Mouse (Mus musculus) layer of hippocampus, postnatal 36 days (tissue): ENCODE data around the gene Smg6. TPM values are rescaled to one million over a fixed set of nuclear protein-coding genes. Genes with fewer than 3 reads are reported as not detected.

Source experiments
- DNase-seq, 2 experiments: peaks; one replicate each; pipeline ENCODE4 v3.0.0; 2022
- total RNA-seq, 2 experiments: library from RNA; stranded (reverse); gene quantifications; 2 replicates each; pipeline ENCODE4 v1.2.3; 2021

Gene Smg6
- total RNA-seq, 2 experiments from 2014 or later, result 33.7 to 34.4 TPM

DNA sequence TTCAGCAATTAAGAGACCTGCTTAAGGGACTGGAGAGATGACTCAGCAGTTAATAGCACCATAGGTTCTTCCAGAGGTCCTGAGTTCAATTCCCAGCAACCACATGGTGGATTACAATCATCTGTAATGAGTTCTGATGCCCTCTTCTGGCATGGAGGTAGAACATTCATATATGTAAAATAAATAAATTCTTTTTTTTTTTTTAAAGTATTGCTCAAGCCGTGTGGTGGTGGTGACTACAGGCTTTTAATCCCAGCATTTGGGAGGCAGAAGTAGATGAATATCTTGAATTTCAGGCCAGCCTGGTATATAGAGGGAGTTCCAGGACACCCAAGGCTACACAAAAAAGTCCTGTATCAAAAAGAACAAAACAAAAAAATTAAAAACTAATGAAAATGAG, 224.7 kb downstream of the Smg6 start:
- no peak for DNase-seq

DNA sequence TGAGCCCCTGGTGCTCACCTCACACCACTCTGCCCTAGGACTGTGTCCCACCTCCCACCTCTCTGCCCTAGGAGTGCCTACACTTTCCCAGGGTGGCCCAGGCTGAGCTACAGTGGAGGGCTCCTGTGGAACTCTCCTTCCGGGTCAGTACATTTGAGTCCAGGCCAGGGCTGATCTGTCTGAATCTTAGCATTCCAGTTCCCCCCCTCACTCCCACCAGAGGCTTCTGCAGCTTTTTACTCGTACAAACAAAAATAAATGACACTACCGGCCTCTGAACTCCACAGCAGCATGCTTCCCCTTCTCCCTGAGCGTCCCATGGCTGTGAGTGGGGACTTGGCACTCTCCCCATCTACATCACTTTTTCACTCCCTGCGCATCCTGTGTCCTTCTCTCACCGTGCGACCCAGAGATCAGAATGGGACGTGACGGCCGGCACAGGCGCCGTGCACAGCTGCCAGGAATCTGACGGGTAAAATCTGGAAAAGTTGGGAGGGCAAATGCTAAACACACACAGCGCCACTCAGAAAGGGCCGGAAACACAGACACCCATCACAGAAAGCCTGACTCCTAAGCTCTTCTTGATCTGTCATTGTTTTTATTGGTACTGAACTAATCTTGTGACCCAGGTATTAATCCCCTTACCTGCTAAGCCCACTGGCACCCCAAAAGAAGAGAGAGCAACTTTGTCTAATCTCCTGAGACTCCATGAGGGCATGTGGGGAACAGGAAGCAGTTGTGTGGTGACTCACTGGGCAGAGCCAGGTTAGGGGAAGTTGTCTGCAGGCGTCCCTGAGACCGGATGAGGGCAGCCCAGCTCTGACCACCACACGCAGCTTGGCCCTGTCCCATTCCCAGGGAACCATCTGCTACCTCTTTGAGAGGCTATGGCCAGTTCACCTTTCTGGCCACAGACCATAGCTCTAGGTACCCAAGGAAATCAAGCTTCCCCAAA, 227.3 kb downstream of the Smg6 start:
- DNase-seq, result no peak

DNA sequence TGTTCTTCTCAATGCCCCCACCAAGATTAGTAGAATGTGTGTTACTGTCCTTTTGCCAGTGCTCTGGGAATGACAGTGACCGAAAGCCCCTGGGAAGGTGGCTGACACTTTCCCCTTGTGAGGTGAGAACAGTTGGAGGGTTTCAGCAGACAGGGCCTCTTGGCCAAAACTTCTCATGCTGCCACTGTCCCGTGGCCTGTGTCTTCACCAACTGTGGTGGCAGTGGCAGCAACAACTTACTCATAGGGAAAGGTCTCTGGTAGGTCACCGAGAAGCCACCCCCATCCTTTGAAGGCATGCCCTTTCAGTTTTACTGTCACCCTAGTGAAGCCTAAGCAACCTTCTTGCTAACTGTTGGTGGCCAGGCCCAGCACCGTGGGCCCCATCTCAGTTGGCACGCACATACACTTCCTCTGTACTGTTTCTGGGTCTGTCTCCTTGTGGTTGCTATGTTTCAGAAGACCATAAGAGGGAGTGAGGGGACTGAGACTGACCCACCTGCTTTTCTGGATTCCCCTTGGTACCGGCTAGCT, 228.5 kb downstream of the Smg6 start:
- DNase-seq, result no peak

DNA sequence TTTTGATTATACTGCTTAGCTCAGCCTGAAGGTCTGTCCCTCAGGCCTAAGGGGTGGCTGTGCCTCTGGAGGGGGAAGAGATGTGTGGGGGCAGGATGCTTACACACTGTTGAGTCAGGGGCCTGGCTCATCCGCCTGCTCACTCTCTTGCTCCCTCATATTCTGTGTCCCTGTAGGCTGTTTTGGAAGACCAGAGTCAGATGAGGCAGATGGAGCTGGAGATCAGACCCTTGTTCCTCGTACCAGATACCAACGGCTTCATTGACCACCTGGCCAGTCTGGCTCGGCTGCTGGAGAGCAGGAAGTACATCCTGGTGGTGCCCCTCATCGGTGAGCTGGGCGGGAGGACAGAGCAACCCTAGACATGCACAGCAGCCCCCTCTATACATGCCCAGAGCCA, 230.4 kb downstream of the Smg6 start:
- no peak for DNase-seq

DNA sequence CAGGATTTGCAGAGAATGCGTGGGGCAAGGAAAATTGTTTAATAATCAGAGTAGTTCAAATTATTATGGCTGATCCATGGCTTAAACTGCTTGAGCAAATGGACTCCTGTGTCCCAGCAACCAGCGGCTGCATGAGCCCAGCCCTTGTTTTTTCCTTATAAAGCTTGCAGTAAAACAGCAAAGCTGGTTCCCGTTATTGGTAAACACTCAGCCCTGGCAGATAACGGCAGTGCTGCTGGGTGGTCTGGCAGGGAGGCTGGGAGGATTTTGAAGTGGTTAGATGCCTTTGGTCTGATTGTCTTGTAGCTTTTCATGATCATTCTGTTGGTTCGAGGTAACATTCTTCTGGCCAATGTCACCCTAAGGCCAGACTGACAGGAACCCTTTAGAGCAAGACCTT, 230.8 kb downstream of the Smg6 start:
- DNase-seq, result no peak

DNA sequence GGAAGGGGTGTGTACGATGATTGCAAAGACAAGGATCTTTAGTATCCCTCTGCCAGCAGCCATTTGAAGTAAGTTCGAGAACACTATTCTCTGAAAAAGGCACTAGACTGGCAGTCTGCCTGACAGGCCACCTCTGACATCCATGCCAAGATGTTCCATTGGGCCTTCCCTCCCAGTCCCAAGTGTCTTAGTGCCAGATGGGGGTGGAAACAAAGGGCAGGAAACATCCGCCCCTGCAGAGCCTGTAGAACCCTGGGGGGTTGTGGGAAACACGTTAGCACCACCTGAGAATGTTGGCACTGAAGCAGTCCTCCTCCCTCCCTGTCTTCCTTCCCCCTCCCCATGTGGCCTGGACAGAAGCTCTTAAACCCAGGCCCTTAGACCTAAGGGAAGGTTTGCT, 231.4 kb downstream of the Smg6 start:
- DNase-seq, result no peak

DNA sequence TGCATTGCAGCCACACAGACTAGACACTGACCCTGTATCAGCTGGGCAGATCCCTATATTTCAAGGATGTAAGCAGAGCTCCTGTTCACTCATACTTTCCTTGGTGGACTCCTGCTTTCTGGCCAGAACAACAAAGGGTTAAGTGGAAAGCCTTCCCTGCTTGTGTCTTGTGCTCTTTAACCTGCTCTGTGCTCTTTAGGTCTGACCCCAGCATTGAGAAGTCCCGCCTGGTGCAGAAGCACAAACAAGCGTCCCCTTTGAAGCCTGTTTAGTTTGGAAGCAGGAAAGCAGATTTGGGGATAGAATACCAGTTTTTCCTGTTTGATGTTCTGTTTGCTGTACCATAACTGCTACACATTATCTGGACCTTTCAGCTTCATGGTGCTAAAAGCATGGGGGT, 232.3 kb downstream of the Smg6 start:
- no peak for DNase-seq

DNA sequence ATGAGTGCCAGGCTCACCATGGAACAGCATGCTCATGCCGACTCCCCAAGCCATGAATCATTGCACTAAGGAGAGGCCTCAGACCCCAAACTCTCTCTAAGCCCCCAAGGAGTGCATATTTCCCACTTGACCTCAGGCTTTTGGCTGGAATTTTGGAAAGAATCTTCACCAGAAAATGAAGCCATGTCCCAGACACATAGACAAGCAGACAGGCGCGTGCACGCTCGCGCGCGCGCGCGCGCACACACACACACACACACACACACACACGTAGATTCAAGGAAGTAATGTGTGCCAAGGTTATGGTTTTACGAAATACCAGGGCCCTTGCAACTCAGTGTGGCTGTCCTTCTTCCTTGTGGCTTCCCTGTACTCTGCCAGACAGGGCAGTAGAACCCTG, 232.8 kb downstream of the Smg6 start:
- no peak for DNase-seq

DNA sequence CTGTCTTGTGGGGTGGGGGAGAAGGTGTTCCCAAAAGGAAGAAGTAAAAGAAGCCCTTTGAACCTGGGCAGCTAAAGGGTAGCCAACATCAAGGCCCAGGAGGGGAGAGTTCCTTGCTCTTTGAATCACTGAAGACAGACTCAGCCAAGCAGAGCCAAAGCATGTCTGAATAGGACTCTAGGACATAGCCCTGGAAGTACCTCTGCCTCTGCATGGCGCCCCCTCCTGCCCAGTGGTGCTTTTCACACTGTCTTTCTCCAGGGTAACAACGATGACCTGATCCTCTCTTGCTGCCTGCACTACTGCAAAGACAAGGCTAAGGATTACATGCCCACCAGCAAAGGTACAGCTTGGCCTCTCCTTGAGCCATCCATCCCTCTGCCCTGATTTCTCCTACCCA, 233.9 kb downstream of the Smg6 start:
- DNase-seq, result no peak

DNA sequence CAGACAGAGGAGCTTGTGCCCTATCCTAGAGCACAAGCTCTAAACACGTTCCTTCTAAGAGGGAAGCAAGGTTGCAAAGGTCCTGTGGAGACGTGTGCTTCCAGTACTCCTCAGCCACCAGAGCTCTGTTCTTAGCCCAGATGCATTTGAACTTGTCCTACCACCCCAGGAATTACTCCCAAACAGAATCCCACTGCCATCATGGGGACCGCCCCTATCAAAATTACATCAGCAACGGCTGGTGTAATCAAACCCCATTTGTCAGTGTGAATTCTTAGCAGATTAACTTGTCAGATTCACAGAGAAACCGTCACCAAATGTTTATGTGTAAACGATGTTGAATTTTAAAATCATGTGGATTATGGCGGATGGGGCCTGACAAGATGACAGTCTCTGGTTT, 235.3 kb downstream of the Smg6 start:
- no peak for DNase-seq

DNA sequence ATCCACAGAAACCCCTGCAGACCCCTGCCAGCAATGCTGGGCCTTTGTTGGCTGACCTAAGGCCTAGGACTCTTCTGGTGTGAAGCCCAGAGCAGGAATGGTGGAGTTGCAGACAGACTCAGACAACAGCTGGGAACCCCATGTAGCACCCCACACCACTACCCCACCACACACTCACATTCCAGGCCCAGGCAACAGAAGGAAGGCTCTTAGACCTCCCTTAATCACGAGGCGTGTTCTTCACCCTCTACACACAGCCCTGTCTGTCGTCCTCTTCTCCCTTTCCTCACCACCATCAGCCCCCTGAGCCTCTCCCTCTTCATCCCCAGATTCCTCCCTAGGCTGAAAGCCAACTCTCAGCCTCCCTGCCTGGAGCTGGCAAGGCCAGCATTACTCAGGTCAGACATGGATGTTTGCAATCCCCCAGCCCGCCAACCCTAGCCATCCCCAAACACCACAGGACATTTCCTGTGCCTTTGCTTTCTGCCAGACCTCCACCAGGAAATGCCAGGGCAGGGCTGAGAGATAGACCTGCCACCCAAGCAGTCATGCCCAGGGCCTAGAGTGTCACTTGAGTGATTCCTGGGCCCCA, 235.9 kb downstream of the Smg6 start:
- no peak for DNase-seq

DNA sequence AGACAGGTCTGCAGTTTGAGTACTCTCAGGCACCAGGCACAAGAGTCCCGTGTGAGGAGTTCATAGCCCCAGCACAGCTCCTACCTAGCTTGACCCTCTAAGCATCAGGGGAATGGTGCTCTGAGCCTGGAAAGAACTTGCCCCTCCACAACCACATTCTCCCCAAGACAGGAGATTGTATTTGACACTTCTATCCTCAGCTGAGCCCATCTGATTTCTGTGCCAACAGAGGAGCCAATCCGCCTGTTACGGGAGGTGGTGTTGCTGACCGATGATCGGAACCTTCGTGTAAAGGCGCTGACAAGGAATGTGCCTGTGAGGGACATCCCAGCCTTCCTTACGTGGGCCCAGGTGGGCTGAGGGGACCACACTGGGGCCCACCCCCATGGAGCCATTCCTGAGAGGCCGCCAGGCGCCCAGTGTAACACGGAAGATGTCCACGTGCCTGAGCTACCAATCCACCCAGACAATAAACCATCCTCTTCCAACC, 237.0 kb downstream of the Smg6 start:
- no peak for DNase-seq

DNA sequence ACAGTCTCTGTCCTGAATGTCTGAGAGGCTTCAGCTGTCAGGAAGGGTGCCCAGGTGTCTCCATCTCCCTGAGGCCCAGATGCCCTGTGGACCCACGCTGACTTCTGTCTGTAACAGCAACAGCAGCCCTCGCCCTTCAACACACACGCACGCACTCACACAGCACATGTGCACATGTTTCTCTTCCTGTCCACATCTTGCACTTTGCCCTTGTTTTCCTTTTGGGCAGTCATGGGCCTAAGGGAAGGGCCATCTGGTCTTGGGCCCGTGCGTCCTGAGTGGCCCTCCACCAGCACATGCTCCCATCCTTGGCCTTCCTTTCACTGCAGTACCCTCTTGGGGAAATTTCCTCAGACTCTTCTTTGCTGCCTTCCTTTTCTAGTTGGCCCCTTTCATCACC, 237.8 kb downstream of the Smg6 start:
- DNase-seq, result no peak

DNA sequence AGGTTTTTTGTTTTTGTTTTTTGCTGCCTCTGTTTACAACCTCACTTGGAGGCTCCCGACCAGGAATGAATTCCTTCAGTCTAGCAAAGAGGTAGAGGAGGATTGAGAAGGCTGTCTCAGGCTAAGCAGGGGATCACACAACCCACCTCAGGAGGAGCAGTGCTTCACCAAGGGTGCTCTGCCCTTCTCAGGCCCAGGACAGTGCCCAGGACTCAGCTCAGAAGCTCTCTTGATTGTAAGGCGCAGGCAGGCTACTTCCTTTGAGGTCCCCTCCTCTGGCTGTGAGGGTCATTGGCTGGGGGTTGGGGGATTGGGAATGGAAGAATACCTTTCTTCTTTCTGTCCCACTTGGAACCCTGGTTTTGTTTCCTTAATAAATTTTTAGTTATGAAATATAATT, 238.4 kb downstream of the Smg6 start:
- DNase-seq, result no peak

DNA sequence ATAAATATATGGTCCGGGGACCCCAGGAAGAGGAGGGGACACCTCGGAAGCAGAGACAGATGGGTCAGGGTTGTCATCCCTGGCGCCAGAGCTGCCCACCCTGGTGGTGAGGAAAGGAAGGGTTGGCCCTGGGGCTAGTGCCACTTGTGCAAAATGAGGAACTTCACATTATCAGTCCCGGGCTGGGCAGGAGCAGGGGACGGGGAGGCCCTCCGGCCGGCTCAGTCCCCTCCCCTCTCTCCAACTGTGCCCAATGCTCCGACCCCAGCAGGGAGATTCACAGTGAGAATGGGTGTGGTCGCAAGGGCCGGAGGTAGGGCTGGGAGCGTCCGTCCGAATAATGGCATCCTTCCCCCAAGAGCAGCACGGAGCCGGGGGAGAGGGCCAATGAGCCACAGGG, 239.1 kb downstream of the Smg6 start:
- peak in 1 of 2 experiments; percentile 6 for DNase-seq

DNA sequence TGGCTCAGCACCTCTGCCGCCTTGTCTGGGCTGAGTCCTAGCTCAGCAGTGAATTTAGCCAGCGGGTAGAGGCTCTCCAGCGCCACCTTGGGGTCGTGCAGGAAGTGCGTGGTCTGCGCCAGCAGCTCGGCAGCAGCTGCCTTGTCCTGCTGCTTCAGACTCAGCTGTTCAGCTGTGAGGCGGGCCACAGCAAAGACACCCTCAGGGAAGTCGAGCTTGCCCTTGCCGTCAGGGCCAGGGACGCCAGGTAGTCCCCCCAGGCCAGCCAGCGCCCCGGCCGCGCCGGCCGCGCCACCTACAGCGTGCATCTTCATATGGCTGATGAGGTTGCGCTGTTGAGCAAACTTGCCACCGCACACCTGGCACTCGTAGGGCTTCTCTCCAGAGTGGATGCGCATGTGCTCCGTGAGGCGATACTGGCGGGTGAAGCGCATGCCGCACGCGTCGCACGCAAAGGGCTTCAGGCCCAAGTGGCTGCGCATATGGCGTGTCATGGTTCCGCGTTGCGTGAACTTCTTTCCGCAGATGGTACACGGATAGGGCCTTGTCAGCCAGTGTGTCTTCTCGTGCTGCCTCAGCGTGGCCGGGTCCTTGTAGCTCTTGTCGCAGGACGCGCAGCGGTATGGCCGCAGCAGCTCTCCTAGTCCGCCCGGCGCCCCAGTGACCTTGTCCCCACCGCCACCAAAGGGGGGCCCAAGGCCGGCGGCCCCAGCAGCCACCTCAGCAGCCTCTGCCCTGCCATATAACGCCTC, 240.0 kb downstream of the Smg6 start:
- peak; percentile 77 to 82 for DNase-seq

DNA sequence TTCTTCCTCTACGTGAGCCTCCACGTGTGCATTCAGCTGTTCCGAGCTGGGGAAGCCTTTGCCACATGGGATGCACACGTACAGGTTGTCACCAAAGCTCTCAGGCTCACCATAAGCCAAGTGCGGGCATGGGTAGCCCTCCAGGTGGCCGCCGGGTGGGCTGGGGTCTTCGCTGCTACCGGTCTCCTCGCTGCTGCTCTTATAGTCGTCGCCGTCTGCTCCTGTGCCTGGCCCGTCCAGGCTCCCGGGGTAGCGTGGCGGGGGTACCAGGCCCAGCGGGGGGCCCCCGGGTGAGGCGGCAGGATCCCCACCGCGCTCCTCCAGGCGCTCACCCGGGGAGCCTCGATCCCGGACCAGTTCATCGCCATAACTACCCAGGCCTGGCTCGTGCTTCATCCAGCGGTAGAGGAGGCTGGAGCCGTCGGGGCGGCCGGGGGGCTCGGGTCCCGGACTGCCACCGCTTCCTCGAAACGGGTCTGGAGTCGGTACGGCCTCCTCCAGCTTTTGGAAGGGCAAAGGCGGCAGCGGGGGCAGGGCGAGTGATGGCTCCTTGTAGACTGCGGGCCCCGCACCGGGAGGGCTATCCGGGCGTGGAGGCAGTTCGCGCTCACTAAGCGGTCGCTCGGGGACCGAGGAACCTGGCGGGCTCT, 240.7 kb downstream of the Smg6 start:
- DNase-seq, result no peak

DNA sequence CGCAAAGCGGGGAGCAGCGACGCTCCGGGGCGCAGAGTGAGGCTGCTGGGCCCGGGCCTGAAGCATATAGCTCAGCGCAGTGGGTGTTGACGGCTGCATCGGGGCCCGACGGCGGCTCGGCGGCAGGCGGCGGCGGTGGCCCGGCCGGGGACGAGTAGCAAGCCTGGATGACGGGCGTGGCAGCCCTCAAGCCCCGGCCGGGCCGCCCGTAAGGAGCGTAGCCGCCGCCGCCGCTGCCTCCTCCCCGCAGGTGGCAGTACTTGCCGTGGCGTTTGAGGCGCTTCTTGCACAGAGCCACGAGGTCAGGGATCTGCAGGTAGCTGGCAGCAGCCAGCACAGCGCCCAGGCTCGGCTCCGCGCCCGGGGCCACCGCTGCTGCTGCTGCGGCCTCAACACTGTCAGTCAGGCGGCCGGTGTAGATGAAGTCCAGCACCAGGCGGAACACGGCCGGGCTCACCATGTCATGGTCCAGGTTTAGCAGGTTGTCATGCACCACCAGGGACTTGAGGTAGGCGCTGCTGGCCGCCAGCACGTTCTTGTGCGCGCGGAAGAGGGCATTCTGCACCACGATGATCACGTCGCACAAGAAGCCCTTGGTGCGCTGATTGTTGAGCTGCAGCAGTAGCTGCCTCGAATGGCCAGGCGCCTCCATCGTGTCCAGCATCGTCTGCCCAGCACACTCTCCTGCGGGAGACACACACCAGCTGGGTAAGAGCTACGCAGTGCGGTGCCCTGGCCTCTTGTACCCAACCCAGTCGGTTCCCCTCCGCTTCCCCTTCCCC, 241.4 kb downstream of the Smg6 start:
- peak in 1 of 2 experiments; percentile 10 for DNase-seq

DNA sequence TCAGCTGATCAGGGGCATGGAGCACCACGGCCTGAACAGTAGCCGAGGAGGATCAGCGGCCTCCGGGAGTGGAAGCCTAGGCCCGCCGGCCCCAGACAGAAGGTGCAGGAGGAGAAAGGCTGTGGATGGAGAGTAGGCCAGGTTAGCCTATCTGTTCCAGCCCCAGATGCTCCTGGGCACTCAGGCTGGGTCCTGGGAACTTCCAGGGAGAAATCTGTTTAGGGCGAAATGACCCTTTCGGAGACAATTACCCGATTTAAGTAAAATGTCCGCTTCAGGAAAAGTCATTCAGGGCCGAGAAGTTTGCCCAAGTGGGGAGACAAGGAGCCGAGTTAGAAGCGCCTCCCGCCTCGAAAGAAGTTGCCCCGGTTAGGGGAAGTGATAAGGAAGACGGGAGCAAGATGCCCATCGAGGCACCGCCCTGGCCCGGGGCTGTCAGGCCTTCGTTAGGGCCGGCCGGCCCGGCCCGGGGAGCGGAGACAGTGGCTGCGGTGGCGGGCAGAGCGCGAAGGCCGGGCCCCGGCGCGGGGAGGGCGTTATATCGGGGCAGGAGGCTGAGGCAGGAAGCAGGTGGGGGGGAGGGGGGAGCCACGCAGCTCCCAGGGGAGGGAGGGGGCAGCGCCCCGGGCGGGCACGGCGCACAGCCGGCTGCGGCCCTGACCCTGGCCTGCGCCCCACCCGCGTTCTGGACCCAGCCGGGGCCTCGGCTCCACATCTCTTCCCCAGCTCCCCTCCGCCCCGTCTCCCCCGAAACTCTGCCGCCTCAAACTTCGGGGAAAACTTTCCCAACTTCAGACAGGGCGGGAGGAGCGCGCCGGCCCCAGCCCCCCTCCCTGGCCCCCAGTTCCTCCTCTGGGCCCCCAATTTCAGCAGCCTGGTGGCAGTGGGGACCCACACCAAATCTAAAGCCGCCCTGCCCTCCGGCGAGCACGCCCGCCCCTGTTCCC, 242.3 kb downstream of the Smg6 start:
- peak in 1 of 2 experiments; percentile 2 for DNase-seq
